Mouse (Mus musculus): ENCODE measurements around the gene Dgkq. TPM values are rescaled to one million over a fixed set of nuclear protein-coding genes. Genes with fewer than 3 reads are reported as not detected.

The Dgkq gene
- polyA plus RNA-seq, 1 experiment: 54.6 TPM

DNA sequence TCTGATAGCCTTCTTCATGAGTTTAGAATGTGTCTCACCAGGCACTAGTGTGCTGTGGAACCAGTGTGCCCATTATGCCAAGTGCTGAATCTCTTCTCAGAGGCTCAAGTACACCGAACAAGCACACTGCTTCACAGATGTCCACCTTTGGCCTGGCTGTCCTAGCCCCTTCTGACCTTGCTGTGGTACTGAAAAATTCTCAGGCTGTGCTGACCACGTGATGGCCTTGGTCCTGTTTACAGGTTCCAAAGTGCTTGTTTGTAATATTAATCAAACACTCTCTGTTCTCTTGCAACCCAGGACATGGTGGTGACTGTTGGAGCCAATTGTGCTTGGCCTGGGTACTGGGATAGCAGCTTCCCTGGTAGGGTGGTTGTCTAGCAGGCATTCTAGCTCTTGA lies 5.2 kb upstream of the Dgkq start:
- Histone ChIP-seq H3K4me3 (ENCODE audit: insufficient read depth, low read length) (no peak overlapping the region), H3K27ac (ENCODE audit: insufficient read depth, low read length) (no peak overlapping the region), H3K4me1 (ENCODE audit: control insufficient read depth, insufficient read depth, low read length) (peaks cover 7% of the 10 kb centered on the region)
- no peak for TF ChIP-seq POLR2A (IDR thresholded peaks at IDR 0.05; ENCODE audit: extremely low read depth, insufficient read depth, low read length)

DNA sequence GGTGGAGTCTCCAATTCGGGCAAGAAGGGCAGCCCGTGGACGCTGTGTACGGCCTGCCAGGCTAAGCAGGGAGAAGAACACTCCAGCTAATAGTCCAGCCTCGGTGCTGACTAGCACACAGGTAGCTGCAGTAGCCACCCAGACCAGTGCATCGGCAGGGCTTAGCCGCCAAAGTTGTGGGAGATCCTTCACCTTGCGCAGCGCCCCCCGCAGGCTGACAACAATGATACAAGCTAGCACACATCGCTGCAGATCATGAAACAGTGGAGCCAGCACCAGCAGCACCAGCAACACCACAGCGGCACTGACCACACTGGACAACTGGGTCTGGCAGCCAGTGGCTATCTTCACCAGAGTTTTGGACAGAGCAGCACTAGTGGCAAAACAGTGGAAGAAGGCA lies 2.3 kb upstream of the Dgkq start:
- H3K4me3 ChIP-seq (ENCODE audit: insufficient read depth, low read length): no peak overlapping the region
- H3K4me1 ChIP-seq (ENCODE audit: control insufficient read depth, insufficient read depth, low read length): peaks cover 2% of the 10 kb centered on the region
- H3K27ac ChIP-seq (ENCODE audit: insufficient read depth, low read length): no peak overlapping the region
- no peak for TF ChIP-seq POLR2A (IDR thresholded peaks at IDR 0.05; ENCODE audit: extremely low read depth, insufficient read depth, low read length)
- no peak for TF ChIP-seq CTCF (IDR thresholded peaks at IDR 0.05; ENCODE audit: extremely low read depth, insufficient read depth, low read length)

DNA sequence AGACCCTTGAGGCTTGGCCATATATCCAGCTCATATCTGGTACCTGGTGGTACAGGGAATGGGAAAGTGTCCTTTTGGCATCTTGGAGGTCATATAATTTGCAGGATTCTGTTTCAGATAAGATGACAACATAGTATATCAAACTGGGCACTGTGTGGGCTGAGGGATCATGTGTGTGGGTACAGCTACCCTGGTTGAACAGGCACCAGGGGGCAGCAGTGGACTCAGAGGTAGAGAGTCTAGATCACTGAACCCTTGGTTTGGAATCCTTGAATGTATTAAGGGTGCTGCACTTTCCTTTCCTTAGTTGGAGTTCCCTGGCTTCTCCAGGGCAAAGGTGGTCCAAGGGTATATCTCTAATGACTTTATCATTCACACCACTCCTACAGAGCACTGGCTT lies 1.3 kb upstream of the Dgkq start:
- Histone ChIP-seq H3K4me3 (ENCODE audit: insufficient read depth, low read length) (no peak overlapping the region), H3K27ac (ENCODE audit: insufficient read depth, low read length) (no peak overlapping the region), H3K4me1 (ENCODE audit: control insufficient read depth, insufficient read depth, low read length) (peaks cover 2% of the 10 kb centered on the region)
- TF ChIP-seq CTCF (IDR thresholded peaks at IDR 0.05; ENCODE audit: extremely low read depth, insufficient read depth, low read length): peak; percentile 60
- TF ChIP-seq POLR2A (IDR thresholded peaks at IDR 0.05; ENCODE audit: extremely low read depth, insufficient read depth, low read length): no peak

DNA sequence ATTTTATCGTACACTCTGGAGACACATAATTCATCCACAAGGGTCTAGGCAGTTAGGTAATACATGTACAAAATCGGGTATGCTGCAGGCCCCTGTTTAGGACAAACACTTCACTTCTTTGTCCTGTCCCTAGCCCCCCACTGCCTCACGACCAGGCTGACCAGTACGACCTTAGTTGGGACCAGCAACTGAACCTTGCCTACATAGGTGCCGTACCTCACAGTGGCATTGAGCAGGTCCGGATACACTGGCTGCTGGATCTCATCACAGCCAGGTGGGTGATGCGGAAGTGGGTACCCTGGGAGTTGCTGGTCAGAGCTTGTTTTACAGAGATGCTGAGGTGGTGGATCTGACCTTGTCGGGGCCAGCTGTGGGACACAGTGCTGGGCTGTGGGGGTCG lies 514 bp upstream of the Dgkq start:
- H3K4me3 ChIP-seq (ENCODE audit: insufficient read depth, low read length): peak overlapping the region; percentile 81
- no peak for TF ChIP-seq POLR2A (IDR thresholded peaks at IDR 0.05; ENCODE audit: extremely low read depth, insufficient read depth, low read length)
- TF ChIP-seq CTCF (IDR thresholded peaks at IDR 0.05; ENCODE audit: extremely low read depth, insufficient read depth, low read length): no peak
- 0 out of 2 replicates have a peak overlapping the region, but pooled peaks have one; percentile 10 for H3K27ac ChIP-seq (ENCODE audit: insufficient read depth, low read length)
- H3K4me1 ChIP-seq (ENCODE audit: control insufficient read depth, insufficient read depth, low read length): peaks cover 2% of the 10 kb centered on the region

DNA sequence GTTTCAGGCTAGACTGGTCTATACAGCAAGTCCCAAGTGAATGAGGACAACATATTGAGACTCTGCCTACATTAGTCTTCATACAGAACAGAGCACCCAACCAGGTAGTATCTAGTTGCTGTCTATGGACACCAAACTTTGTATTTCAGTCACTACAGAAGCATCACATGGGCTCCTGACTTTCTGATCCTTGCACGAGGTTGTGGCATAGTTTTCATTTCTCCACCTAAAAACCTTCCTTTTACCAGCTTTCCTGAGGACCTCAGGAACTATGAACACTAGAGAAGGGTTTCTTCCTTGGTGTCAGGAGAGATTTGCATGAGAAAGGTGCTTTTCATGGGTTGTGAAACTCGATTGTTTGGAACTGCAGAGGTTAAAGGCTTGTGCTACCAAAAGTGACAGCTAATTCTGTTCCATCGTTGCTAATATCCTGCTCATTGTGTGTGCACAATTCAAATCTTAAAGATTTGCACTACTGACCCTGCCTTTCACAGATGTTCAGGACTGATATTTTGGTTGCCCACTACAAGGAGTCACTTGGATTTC lies 1.0 kb downstream of the Dgkq start:
- Histone ChIP-seq H3K4me3 (ENCODE audit: insufficient read depth, low read length) (peak overlapping the region; percentile 81), H3K27ac (ENCODE audit: insufficient read depth, low read length) (peak overlapping the region; percentile 98), H3K4me1 (ENCODE audit: control insufficient read depth, insufficient read depth, low read length) (peaks cover 2% of the 10 kb centered on the region)
- no peak for TF ChIP-seq CTCF (IDR thresholded peaks at IDR 0.05; ENCODE audit: extremely low read depth, insufficient read depth, low read length)
- no peak for TF ChIP-seq POLR2A (IDR thresholded peaks at IDR 0.05; ENCODE audit: extremely low read depth, insufficient read depth, low read length)

DNA sequence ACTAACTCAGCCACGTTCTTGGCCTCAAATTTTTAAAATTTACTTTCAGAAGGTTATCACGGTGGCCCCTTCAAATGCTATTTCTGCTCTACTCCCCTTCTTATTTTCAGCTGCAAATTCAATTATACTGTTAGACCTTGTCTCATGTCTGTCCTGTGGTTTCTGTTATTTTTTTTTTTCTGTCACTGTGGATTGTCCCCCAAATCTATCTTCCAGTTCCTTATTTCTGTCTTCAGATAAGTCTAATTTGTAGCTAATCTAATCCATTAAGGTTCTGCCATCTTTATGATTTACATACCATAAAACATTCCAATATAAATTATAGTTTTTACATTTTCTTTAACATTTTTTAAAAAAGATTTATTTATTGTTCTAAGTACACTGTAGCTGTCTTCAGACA lies 2.1 kb downstream of the Dgkq start:
- Histone ChIP-seq H3K4me3 (ENCODE audit: insufficient read depth, low read length) (no peak overlapping the region), H3K27ac (ENCODE audit: insufficient read depth, low read length) (no peak overlapping the region), H3K4me1 (ENCODE audit: control insufficient read depth, insufficient read depth, low read length) (peaks cover 2% of the 10 kb centered on the region)
- TF ChIP-seq POLR2A (IDR thresholded peaks at IDR 0.05; ENCODE audit: extremely low read depth, insufficient read depth, low read length) (no peak), CTCF (IDR thresholded peaks at IDR 0.05; ENCODE audit: extremely low read depth, insufficient read depth, low read length) (no peak)

DNA sequence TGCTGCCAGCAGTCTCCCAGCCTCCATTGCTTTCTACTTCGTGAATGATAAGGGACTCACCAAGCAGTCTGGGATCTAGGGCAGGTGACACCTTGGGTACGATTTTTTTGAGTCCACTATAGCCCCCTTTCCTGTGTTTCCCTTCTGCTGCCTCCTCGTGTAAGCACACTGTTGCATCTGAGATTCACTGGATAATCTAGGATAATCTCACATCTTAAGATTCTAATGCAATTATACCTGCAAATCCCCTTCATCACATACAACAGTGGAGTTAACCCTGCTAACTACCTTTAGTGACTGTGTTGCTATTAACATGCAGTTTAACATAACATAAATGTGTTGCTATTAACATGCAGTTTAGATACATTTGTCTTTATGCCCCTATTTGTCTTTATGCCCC lies 4.4 kb downstream of the Dgkq start:
- TF ChIP-seq CTCF (IDR thresholded peaks at IDR 0.05; ENCODE audit: extremely low read depth, insufficient read depth, low read length): no peak
- no peak for TF ChIP-seq POLR2A (IDR thresholded peaks at IDR 0.05; ENCODE audit: extremely low read depth, insufficient read depth, low read length)
- H3K4me3 ChIP-seq (ENCODE audit: insufficient read depth, low read length): no peak overlapping the region

DNA sequence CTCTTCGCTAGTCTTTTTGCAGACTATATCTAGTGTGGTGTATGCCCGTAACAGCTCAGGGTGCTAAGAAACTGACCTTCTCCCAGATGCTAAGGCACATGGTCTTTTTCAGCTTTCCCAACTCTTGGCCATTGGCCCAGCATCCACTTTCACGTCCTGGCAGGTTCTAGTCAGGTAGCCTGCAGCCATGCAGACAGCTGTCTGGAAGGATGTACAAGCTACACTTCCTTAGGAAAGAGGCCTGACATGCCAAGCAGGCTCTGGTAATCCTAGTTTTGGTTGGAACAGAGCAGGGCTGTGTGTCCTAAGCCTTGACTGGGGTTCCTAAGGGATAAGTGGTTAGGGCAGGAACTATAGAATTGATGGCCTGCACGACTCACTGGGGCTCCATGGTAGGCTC lies 6.7 kb downstream of the Dgkq start:
- Histone ChIP-seq H3K27ac (ENCODE audit: insufficient read depth, low read length) (no peak overlapping the region), H3K4me1 (ENCODE audit: control insufficient read depth, insufficient read depth, low read length) (peaks cover 11% of the 10 kb centered on the region), H3K4me3 (ENCODE audit: insufficient read depth, low read length) (no peak overlapping the region)
- TF ChIP-seq CTCF (IDR thresholded peaks at IDR 0.05; ENCODE audit: extremely low read depth, insufficient read depth, low read length) (no peak), POLR2A (IDR thresholded peaks at IDR 0.05; ENCODE audit: extremely low read depth, insufficient read depth, low read length) (no peak)

More for the DNA sequence above, 4.4 kb downstream of the Dgkq start:
- Histone ChIP-seq H3K4me1 (ENCODE audit: control insufficient read depth, insufficient read depth, low read length) (peaks cover 5% of the 10 kb centered on the region), H3K27ac (ENCODE audit: insufficient read depth, low read length) (no peak overlapping the region)

DNA sequence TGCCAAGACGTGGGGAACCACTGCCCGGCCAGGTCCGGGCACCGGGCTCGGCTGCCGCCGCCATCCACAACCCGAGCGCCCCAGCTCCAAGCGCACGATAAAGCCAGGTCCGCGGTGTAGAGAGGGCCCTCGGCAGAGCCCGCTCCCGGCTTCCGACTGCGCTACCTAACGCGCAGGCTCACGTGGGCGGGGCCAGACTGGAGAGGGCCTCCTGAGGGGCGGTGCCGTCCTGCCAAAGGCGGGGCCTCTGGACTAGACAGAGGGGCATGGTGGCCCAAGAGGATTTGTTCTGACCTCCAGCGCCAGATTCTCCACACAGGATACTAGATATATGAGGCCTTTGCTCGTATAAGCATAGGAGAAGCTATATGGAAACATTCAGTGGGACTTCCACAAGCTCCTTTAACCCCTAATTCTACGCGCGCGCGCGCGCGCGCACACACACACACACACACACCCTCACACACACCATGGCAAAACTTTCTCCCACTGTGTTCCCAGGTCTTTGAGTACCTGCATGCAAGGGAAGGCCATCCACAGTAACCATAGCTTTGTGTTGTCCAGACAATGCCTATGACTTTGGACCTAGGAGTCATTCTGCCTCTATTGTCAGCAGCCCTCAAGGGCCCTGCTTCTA lies 8.7 kb downstream of the Dgkq start:
- no peak overlapping the region for H3K27ac ChIP-seq (ENCODE audit: insufficient read depth, low read length)
- TF ChIP-seq POLR2A (IDR thresholded peaks at IDR 0.05; ENCODE audit: extremely low read depth, insufficient read depth, low read length): peak; percentile 84
- no peak for TF ChIP-seq CTCF (IDR thresholded peaks at IDR 0.05; ENCODE audit: extremely low read depth, insufficient read depth, low read length)
- H3K4me3 ChIP-seq (ENCODE audit: insufficient read depth, low read length): peak overlapping the region; percentile 95
- peaks cover 11% of the 10 kb centered on the region for H3K4me1 ChIP-seq (ENCODE audit: control insufficient read depth, insufficient read depth, low read length)

Measured in cortical plate, adult 2 months (tissue).